Mouse (Mus musculus) olfactory bulb, adult 2 months (tissue): ENCODE measurements around the gene Avpr2.
A peak's percentile ranks its signal among the peaks of the same experiment; 100 is the strongest.

Source experiments
- CTCF ChIP-seq: fragments of 200-500 bp; IDR thresholded peaks from 2 replicates; pipeline ENCODE4 v1.5.1; 2012; ENCODE audit warnings: low read depth, mild to moderate bottlenecking, low read length, moderate library complexity; ENCODE audit not compliant: insufficient read depth
- POLR2A ChIP-seq: fragments of 200-500 bp; IDR thresholded peaks from 2 replicates; pipeline ENCODE4 v1.6.1; 2012; ENCODE audit warnings: mild to moderate bottlenecking, low read depth, low read length, moderate library complexity; ENCODE audit not compliant: insufficient read depth

- TF ChIP-seq POLR2A: no peak
- TF ChIP-seq CTCF: peak; percentile 22; the same call in 1 of the 2 replicates
These were observed 3.8 kb downstream of the Avpr2 start, which contains the start of gene L1cam for GRCm38 (mm10) chrX:73895719-73896118.
